Mouse (Mus musculus) myocyte (in vitro differentiated cells): Measurements from ENCODE around the gene Cdc42bpa. TPM values are rescaled to one million over a fixed set of nuclear protein-coding genes. Genes with fewer than 3 reads are reported as not detected.

Experiments
- H3K27me3 ChIP-seq: one replicate; pipeline ENCODE4 v1.6.1; 2011; ENCODE audit not compliant: control insufficient read depth, insufficient read depth, insufficient read length
- H3K36me3 ChIP-seq: one replicate; pipeline ENCODE4 v1.6.1; 2011; ENCODE audit not compliant: control insufficient read depth, insufficient read depth
- H3K4me2 ChIP-seq: one replicate; pipeline ENCODE4 v1.6.1; 2011; ENCODE audit warnings: low read depth, control low read depth
- H3K4me3 ChIP-seq: one replicate; pipeline ENCODE4 v1.5.1; 2011; ENCODE audit warnings: mild to moderate bottlenecking, control low read depth, moderate library complexity
- H3K79me2 ChIP-seq: one replicate; pipeline ENCODE4 v1.6.1; 2011; ENCODE audit not compliant: control insufficient read depth, insufficient read depth
- H3ac ChIP-seq: one replicate; pipeline ENCODE4 v1.6.1; 2011; ENCODE audit not compliant: control insufficient read depth, insufficient read length
- CEBPB ChIP-seq: IDR thresholded peaks from 2 replicates; pipeline ENCODE4 v1.6.1; 2011; ENCODE audit warnings: mild to moderate bottlenecking, moderate library complexity; ENCODE audit not compliant: poor library complexity, insufficient read depth, severe bottlenecking
- E2F4 ChIP-seq: IDR thresholded peaks from one replicate; pipeline ENCODE4 v1.6.1; 2011; ENCODE audit warnings: mild to moderate bottlenecking, control low read depth, moderate library complexity; ENCODE audit not compliant: insufficient read depth
- MAX ChIP-seq: IDR thresholded peaks from one replicate; pipeline ENCODE4 v1.6.1; 2011; ENCODE audit warnings: low read depth, mild to moderate bottlenecking, control low read depth
- MYOD1 ChIP-seq, 3 experiments: IDR thresholded peaks; one replicate each; pipeline ENCODE4 v1.6.1; 2011; ENCODE audit warnings: control low read depth in 2 of 3, low read depth in 2 of 3, mild to moderate bottlenecking in 2 of 3, moderate library complexity in 1 of 3; ENCODE audit not compliant: insufficient read length in 2 of 3, control insufficient read depth in 1 of 3
- MYOG ChIP-seq, 3 experiments: IDR thresholded peaks; one replicate each; pipeline ENCODE4 v1.6.1; 2011; ENCODE audit warnings: control low read depth in 2 of 3, low read depth in 2 of 3, mild to moderate bottlenecking in 2 of 3; ENCODE audit not compliant: insufficient read length in 2 of 3, control insufficient read depth in 1 of 3, insufficient read depth in 1 of 3
- POLR2A ChIP-seq: IDR thresholded peaks from one replicate; pipeline ENCODE4 v1.6.1; 2011; ENCODE audit warnings: low read depth, mild to moderate bottlenecking, control low read depth, moderate library complexity; ENCODE audit not compliant: insufficient read length
- POLR2AphosphoS2 ChIP-seq: IDR thresholded peaks from one replicate; pipeline ENCODE4 v1.6.1; 2011; ENCODE audit warnings: low read depth, control low read depth; ENCODE audit not compliant: insufficient read length
- REST ChIP-seq: IDR thresholded peaks from one replicate; pipeline ENCODE4 v1.6.1; 2011; ENCODE audit warnings: mild to moderate bottlenecking, control low read depth, moderate library complexity; ENCODE audit not compliant: insufficient read depth, insufficient read length
- SRF ChIP-seq: IDR thresholded peaks from one replicate; pipeline ENCODE4 v1.6.1; 2011; ENCODE audit warnings: low read depth; ENCODE audit not compliant: control insufficient read depth, insufficient read length
- TCF12 ChIP-seq: IDR thresholded peaks from one replicate; pipeline ENCODE4 v1.6.1; 2011; ENCODE audit warnings: mild to moderate bottlenecking, control low read depth; ENCODE audit not compliant: poor library complexity, insufficient read depth, severe bottlenecking
- TCF3 ChIP-seq: IDR thresholded peaks from one replicate; pipeline ENCODE4 v1.6.1; 2011; ENCODE audit warnings: low read depth, control low read depth; ENCODE audit not compliant: insufficient read length
- USF1 ChIP-seq: IDR thresholded peaks from one replicate; pipeline ENCODE4 v1.6.1; 2011; ENCODE audit warnings: low read depth, mild to moderate bottlenecking, control low read depth, moderate library complexity
- polyA plus RNA-seq: library from polyadenylated mRNA; unstranded; fragments of >200 nt; fragmentation: generic; extraction: Trizol; gene quantifications from one replicate; pipeline ENCODE4 v1.2.1, GENCODE M21; 2012; ENCODE audit warnings: missing spikeins

Cdc42bpa gene
- polyA plus RNA-seq, 1 experiment: 14.3 TPM

DNA sequence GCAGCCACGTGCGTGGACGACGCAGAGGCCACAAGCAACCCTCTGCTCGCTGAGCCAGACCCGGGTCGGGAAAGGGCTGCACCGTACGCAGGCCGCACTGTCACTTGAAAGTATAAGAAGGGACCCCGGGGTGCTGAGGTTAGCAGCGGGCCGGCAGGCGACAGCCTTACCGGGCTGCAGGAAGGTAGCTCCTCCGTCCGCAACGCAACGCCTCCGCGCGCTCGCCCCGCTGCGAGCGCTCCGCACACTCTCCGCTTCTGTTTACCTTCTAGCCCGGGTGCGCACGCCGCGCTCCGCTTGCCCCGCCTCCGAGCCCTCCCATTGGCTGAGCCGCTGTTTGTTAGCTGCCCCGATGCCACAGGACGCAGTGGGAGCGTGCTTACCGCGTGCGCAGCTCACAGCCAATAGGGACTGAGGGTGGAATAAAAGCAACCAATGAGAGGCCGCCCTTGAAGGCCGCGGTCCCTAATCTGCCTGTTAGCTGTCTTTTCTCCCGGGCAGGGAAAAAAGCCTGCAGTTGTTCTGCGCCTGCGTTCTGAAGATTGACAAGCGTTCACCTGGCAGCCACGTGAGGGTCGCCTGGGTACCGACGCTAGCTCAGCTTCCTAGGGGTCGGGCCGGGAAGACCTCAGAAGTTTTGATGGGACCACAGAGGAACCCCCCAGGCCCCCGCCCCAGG, 235.6 kb downstream of the Cdc42bpa start:
- no peak for TF ChIP-seq REST
- peak in 1 of 3 experiments; percentile 13 for TF ChIP-seq MYOG (IDR thresholded peaks at IDR 0.05; ENCODE audit: control insufficient read depth in 1 of 3, insufficient read depth in 1 of 3, insufficient read length in 2 of 3, low read depth in 2 of 3)
- TF ChIP-seq MAX: peak; percentile 64
- peak; percentile 29 for TF ChIP-seq USF1
- TF ChIP-seq TCF12: no peak
- TF ChIP-seq E2F4: peak; percentile 48
- no peak for TF ChIP-seq SRF
- TF ChIP-seq POLR2AphosphoS2: peak; percentile 77
- peak in 2 of 3 experiments; percentile 4 to 29 for TF ChIP-seq MYOD1 (IDR thresholded peaks at IDR 0.05; ENCODE audit: control insufficient read depth in 1 of 3, insufficient read length in 2 of 3, low read depth in 2 of 3)
- peak; percentile 90 for TF ChIP-seq POLR2A
- no peak for TF ChIP-seq CEBPB
- Histone ChIP-seq H3K4me2 (peak overlapping the region; percentile 89), H3K4me3 (peak overlapping the region; percentile 35), H3K27me3 (peaks cover 25% of the 10 kb centered on the region), H3K36me3 (no peaks in the 10 kb centered on the region), H3ac (no peak overlapping the region), H3K79me2 (no peaks in the 10 kb centered on the region)

DNA sequence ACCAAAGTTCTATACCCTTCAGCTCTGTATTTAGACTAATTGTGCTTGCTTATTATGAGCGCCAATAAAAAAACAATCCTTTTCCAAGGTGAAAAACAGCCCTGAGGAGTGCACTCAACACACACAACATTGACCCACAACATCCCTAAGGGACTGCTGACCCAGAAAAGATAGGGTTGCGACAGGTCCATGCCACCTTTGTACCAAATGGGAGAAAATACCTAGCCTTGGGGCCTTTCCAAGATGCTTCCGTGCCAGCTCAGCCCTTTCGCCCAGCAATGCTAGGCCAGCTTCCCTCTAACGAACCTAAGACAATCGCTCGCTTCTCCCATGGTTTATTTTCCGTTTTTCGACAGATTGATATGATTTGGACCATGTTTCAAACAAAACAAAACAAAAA, 236.2 kb downstream of the Cdc42bpa start:
- H3K36me3 ChIP-seq: no peaks in the 10 kb centered on the region
- TF ChIP-seq TCF3 (no peak), POLR2A (no peak), TCF12 (no peak), CEBPB (no peak), USF1 (no peak), POLR2AphosphoS2 (no peak), MAX (no peak), SRF (no peak), REST (no peak), E2F4 (no peak), MYOD1 (IDR thresholded peaks at IDR 0.05; ENCODE audit: control insufficient read depth in 1 of 3, insufficient read length in 2 of 3, low read depth in 2 of 3) (no peak), MYOG (IDR thresholded peaks at IDR 0.05; ENCODE audit: control insufficient read depth in 1 of 3, insufficient read depth in 1 of 3, insufficient read length in 2 of 3, low read depth in 2 of 3) (no peak)
- peak overlapping the region; percentile 68 for H3K4me2 ChIP-seq
- no peak overlapping the region for H3ac ChIP-seq
- H3K27me3 ChIP-seq: peaks cover 20% of the 10 kb centered on the region
- no peaks in the 10 kb centered on the region for H3K79me2 ChIP-seq
- H3K4me3 ChIP-seq: peak overlapping the region; percentile 35

DNA sequence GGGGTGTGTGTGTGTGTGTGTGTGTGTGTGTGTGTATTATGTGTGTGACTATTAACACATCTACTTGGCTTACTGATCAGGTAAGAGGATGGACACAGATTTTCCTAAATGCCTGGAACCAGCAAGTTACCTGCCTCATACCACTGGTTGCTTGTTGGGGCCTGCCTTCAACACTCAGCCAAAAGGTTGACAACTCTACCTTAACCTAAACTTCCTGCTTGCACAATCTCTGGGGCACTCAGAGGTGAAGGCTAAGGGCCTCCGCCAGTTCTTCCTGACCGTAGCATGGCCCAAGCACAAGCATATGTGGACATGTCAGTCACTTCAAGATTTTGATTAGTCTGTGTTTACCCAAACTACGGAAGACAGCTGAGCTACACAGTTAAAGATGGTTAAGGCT, 237.7 kb downstream of the Cdc42bpa start:
- Histone ChIP-seq H3K36me3 (no peaks in the 10 kb centered on the region), H3K27me3 (peaks cover 8% of the 10 kb centered on the region), H3K4me2 (no peak overlapping the region), H3ac (no peak overlapping the region), H3K79me2 (no peaks in the 10 kb centered on the region), H3K4me3 (no peak overlapping the region)
- TF ChIP-seq TCF12 (no peak), MYOD1 (IDR thresholded peaks at IDR 0.05; ENCODE audit: control insufficient read depth in 1 of 3, insufficient read length in 2 of 3, low read depth in 2 of 3) (no peak), USF1 (no peak), CEBPB (no peak), SRF (no peak), POLR2A (no peak), E2F4 (no peak), MYOG (IDR thresholded peaks at IDR 0.05; ENCODE audit: control insufficient read depth in 1 of 3, insufficient read depth in 1 of 3, insufficient read length in 2 of 3, low read depth in 2 of 3) (no peak), POLR2AphosphoS2 (no peak), TCF3 (no peak), REST (no peak), MAX (no peak)

DNA sequence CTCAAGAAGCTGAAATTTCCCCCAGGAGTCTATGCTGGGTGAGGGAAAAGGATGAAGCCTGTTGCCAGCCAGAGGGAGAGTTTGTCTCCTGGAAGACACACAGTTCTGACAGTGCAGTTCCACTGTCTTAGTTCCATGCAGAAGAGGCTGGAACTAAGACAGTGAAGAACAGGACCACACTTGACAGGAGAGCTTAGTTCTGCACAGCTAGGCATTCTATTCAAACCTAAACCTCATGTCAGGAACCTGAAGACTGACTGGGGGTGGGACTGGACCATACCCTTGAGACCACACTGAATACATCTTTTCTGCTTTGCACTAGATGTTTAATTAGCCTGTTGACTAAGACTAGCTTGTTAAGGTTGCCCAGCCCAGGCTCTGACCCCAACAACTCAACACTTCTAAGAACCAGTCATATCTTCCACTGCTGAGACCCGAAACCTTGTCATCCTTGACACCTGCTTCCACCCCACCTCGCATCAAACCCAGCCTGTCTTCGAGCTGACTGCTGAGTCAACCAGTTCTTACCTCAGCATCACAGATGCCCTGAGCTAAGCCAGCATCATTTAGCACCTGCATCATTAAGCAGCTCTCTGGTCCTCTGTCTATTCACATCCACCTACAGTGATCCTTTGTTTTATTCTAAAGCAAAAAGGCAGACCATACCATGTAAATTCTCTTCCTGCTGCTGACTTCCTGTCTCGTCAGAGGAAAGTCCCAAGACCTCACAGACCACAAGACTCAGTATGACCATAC, 238.9 kb downstream of the Cdc42bpa start, which contains the start of gene Coq8a:
Gene Coq8a (minus strand): TSS at position 644 of the 756 bp plus-strand sequence.
- H3K4me3 ChIP-seq: no peak within 1 kb of the TSS
- H3K36me3 ChIP-seq: no peaks in the 10 kb centered on the region
- H3K27me3 ChIP-seq: peaks cover 2% of the 10 kb centered on the region
- peak within 1 kb of the TSS; percentile 55 for H3K4me2 ChIP-seq
- no peak within 1 kb of the TSS for H3ac ChIP-seq
- H3K79me2 ChIP-seq: no peaks in the 10 kb centered on the region
- TF ChIP-seq REST: no peak
- TF ChIP-seq MYOD1 (IDR thresholded peaks at IDR 0.05; ENCODE audit: control insufficient read depth in 1 of 3, insufficient read length in 2 of 3, low read depth in 2 of 3): peak in 1 of 3 experiments; percentile 40
